Mouse (Mus musculus) midbrain, embryonic 13.5 days (tissue): ENCODE results near the gene Cog2. TPM values are rescaled to one million over a fixed set of nuclear protein-coding genes. Genes with fewer than 3 reads are reported as not detected.

Experiments
- ATAC-seq: fragments of 200-750 bp; cut with Nextera tagmentation; 2 replicates; pipeline ENCODE4 v1.8.0; 2017; ENCODE audit warnings: mild to moderate bottlenecking, moderate TSS enrichment, moderate library complexity
- H3K27ac ChIP-seq: fragments of 300-500 bp; sonication (generic); 2 replicates; pipeline ENCODE4 v1.5.1; 2015; ENCODE audit warnings: inconsistent platforms, mild to moderate bottlenecking, moderate library complexity
- H3K27me3 ChIP-seq: fragments of 300-500 bp; sonication (generic); 2 replicates; pipeline ENCODE4 v1.6.1; 2015; ENCODE audit warnings: mild to moderate bottlenecking, inconsistent platforms
- H3K36me3 ChIP-seq: fragments of 300-500 bp; sonication (generic); 2 replicates; pipeline ENCODE4 v1.6.1; 2015; ENCODE audit warnings: mild to moderate bottlenecking, inconsistent platforms
- H3K4me1 ChIP-seq: fragments of 300-500 bp; sonication (generic); replicated peaks from 2 replicates; pipeline ENCODE4 v1.6.1; 2015; ENCODE audit warnings: inconsistent platforms
- H3K4me2 ChIP-seq: fragments of 300-500 bp; sonication (generic); replicated peaks from 2 replicates; pipeline ENCODE4 v1.6.1; 2015; ENCODE audit warnings: moderate library complexity, mild to moderate bottlenecking, inconsistent platforms
- H3K4me3 ChIP-seq: fragments of 300-500 bp; sonication (generic); replicated peaks from 2 replicates; pipeline ENCODE4 v1.5.1; 2015; ENCODE audit warnings: mild to moderate bottlenecking, inconsistent platforms
- H3K9ac ChIP-seq: fragments of 300-500 bp; sonication (generic); replicated peaks from 2 replicates; pipeline ENCODE4 v1.6.1; 2015; ENCODE audit warnings: mild to moderate bottlenecking, inconsistent platforms
- H3K9me3 ChIP-seq: fragments of 300-500 bp; sonication (generic); 2 replicates; pipeline ENCODE4 v1.6.1; 2016; ENCODE audit warnings: mild to moderate bottlenecking, inconsistent platforms
- WGBS: fragments of 180-500 bp; shearing (Covaris S2); methylation state at CpG from one replicate; pipeline ENCODE4 v1.1.7; 2015; 5-methylcytosine and 5-hydroxymethylcytosine counted together
- polyA plus RNA-seq: library from polyadenylated mRNA; unstranded; fragments of >200 nt; fragmentation: Nextera tagmentation; extraction: Ambion mirVana; gene quantifications from 2 replicates; pipeline ENCODE4 v1.2.1, GENCODE M21; 2015

Gene Cog2
- polyA plus RNA-seq, 1 experiment from 2014 or later, result 38.2 TPM

- H3K27me3 ChIP-seq, result no peaks in the 10 kb centered on the region
- no peak overlapping the region for H3K4me2 ChIP-seq
- no peaks in the 10 kb centered on the region for H3K9me3 ChIP-seq
- whole genome bisulfite sequencing, result 89% methylated on average over 4 of the region's 4 CpGs
- no peak overlapping the region for H3K4me3 ChIP-seq
- no peak overlapping the region for H3K9ac ChIP-seq
- H3K4me1 ChIP-seq, result no peaks in the 10 kb centered on the region
- H3K27ac ChIP-seq, result no peak overlapping the region
- no peaks in the 10 kb centered on the region for H3K36me3 ChIP-seq
- no peak for ATAC-seq
These were observed 24.3 kb upstream of the Cog2 start for GRCm38 (mm10) chr8:124496266-124496665.

DNA sequence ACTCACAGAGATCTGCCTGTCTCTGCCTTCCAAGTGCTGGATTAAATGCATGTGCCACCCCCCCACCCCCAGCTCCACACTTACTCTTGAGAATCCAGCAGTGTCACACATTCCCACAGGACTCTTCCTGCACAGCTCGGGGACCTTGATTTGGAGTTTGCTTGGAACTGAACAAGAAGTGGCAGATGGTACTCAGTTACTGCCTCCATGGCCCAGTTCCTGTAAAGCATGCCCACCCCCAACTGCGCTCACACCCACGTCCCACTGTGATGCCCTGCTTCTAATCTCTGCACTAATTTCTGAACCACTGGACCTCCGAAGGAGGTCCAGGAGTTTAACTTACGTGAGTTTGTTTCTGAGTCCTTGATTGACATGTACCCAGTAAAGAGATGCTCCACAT is 23.7 kb upstream of the Cog2 start:
- no peak overlapping the region for H3K4me2 ChIP-seq
- H3K27ac ChIP-seq, result no peak overlapping the region
- no peaks in the 10 kb centered on the region for H3K4me1 ChIP-seq
- H3K9me3 ChIP-seq, result no peaks in the 10 kb centered on the region
- 92% methylated on average over 5 of the region's 5 CpGs for WGBS
- H3K9ac ChIP-seq, result no peak overlapping the region
- H3K27me3 ChIP-seq, result no peaks in the 10 kb centered on the region
- ATAC-seq, result no peak
- no peak overlapping the region for H3K4me3 ChIP-seq
- H3K36me3 ChIP-seq, result no peaks in the 10 kb centered on the region

DNA sequence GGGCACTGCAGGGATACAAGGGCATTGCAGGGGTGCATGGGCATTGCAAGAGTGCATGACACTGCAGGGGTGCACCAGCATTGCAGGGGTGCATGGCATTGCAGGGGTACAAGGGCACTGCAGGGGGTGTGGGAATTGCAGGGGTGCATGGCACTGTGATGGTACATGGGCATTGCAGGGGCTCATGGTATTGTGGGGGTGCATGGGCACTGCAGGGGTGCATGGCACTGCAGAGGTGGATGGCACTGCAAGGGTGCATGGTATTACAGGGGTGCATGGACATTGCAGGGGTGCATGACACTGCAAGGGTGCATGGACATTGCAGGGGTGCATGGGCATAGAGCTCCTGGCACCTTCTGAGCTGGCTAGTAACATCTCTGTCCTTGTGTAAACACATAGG is 22.2 kb upstream of the Cog2 start:
- Histone ChIP-seq H3K27me3 (no peaks in the 10 kb centered on the region), H3K27ac (no peak overlapping the region), H3K36me3 (no peaks in the 10 kb centered on the region), H3K4me2 (no peak overlapping the region), H3K4me1 (no peaks in the 10 kb centered on the region), H3K9ac (no peak overlapping the region), H3K4me3 (no peak overlapping the region), H3K9me3 (peaks cover 2% of the 10 kb centered on the region; the same call in 1 of the 2 replicates)
- no peak for ATAC-seq

- no peaks in the 10 kb centered on the region for H3K4me1 ChIP-seq
- peaks cover 5% of the 10 kb centered on the region; the same call in 1 of the 2 replicates for H3K9me3 ChIP-seq
- no peak overlapping the region for H3K4me2 ChIP-seq
- H3K27ac ChIP-seq, result no peak overlapping the region
- no peak overlapping the region for H3K4me3 ChIP-seq
- H3K27me3 ChIP-seq, result no peaks in the 10 kb centered on the region
- no peak overlapping the region for H3K9ac ChIP-seq
- WGBS, result 59% methylated on average over 7 of the region's 7 CpGs
- no peak for ATAC-seq
- H3K36me3 ChIP-seq, result no peaks in the 10 kb centered on the region
These were observed 21.2 kb upstream of the Cog2 start for GRCm38 (mm10) chr8:124499236-124499937.

DNA sequence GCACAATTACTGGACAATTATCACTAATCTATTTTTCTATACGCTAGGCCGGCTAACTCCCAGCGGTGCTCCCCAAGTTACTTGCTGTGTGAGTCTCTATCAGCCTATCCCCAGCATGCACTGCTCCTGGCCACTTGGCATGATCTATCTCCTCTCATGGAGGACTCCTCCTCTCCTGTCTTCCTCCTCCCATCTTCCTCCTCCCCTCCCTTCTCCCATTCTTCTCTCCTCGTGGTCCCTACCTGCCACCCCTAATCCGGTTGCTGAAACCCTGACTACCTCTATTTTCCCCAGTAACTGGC is 20.7 kb upstream of the Cog2 start:
- H3K9me3 ChIP-seq, result peaks cover 5% of the 10 kb centered on the region; the same call in 1 of the 2 replicates
- H3K36me3 ChIP-seq, result no peaks in the 10 kb centered on the region
- no peak overlapping the region for H3K27ac ChIP-seq
- 76% methylated on average over 5 of the region's 5 CpGs for WGBS
- H3K27me3 ChIP-seq, result no peaks in the 10 kb centered on the region
- H3K4me3 ChIP-seq, result no peak overlapping the region
- H3K4me2 ChIP-seq, result no peak overlapping the region
- no peak overlapping the region for H3K9ac ChIP-seq
- no peaks in the 10 kb centered on the region for H3K4me1 ChIP-seq
- ATAC-seq, result no peak

DNA sequence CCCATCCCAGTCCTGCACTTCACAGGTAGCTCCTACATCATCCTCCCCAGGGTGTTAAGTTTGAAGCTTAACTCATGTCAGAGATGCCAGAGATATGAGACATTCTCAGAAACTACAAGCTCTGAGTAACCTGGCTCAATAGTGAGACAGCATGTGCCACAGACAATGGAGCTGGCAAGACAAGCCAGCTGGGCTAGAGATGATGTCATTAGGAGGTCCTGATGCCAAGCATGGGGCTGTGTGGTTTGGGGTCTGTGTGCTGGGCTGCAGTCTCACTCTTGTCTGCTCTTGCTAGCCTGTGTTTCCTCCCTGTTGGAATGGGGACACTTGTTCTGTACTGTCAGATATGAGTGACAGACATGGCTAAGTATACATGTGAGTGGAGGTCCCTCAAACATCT is 14.9 kb upstream of the Cog2 start:
- Histone ChIP-seq H3K27ac (no peak overlapping the region), H3K4me1 (no peaks in the 10 kb centered on the region), H3K4me3 (no peak overlapping the region), H3K9me3 (peaks cover 5% of the 10 kb centered on the region; the same call in 1 of the 2 replicates), H3K9ac (no peak overlapping the region), H3K27me3 (no peaks in the 10 kb centered on the region), H3K36me3 (no peaks in the 10 kb centered on the region), H3K4me2 (no peak overlapping the region)
- no peak for ATAC-seq

DNA sequence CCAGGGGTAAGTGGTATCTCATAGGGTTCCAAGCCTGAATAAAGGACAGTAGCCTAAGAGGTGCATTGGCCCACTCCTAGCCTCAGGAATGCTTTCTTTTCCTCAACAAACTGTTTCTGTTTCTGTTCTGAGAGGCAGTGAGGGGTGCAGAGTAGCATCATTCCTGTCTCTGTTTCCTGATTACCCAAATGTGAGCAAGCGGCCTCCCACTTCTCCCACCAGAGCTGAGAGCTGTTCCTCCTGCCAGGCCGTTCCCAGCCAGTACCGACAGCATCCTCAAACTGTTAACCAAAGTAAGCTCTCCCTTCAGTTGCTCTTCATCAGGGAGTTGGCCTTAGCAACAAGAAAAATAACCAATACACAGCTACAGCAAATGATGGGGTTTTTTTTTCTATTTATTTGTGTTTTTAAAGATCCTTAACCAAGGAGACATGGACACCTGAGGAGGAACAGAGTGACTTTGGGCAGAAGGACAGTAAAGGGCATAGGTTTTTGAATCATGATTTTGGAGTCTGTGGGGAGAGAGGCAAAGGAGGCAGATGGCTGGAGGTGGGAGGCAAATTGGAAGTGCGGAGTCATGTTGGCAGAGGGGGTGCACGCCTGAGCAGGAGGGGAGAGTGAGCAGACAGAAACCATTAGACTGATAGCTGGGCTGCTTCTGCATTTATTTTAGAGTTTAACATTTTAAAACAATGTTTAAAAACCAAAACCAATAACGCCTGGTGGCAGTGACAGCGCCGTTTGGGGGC is 12.8 kb upstream of the Cog2 start:
- no peak overlapping the region for H3K9ac ChIP-seq
- H3K4me1 ChIP-seq, result no peaks in the 10 kb centered on the region
- 74% methylated on average over 8 of the region's 8 CpGs for WGBS
- H3K27ac ChIP-seq, result no peak overlapping the region
- no peak overlapping the region for H3K4me2 ChIP-seq
- ATAC-seq, result no peak
- no peaks in the 10 kb centered on the region for H3K36me3 ChIP-seq
- H3K4me3 ChIP-seq, result no peak overlapping the region
- H3K27me3 ChIP-seq, result no peaks in the 10 kb centered on the region
- peaks cover 5% of the 10 kb centered on the region; the same call in 1 of the 2 replicates for H3K9me3 ChIP-seq

GRCm38 (mm10) chr8:124508321-124508695 is 12.3 kb upstream of the Cog2 start:
- ATAC-seq, result no peak
- Histone ChIP-seq H3K4me3 (no peak overlapping the region), H3K27me3 (no peaks in the 10 kb centered on the region), H3K4me1 (no peaks in the 10 kb centered on the region), H3K27ac (no peak overlapping the region), H3K4me2 (no peak overlapping the region), H3K36me3 (no peaks in the 10 kb centered on the region), H3K9ac (no peak overlapping the region), H3K9me3 (peaks cover 3% of the 10 kb centered on the region; the same call in 1 of the 2 replicates)
- 75% methylated on average over 6 of the region's 6 CpGs for WGBS

DNA sequence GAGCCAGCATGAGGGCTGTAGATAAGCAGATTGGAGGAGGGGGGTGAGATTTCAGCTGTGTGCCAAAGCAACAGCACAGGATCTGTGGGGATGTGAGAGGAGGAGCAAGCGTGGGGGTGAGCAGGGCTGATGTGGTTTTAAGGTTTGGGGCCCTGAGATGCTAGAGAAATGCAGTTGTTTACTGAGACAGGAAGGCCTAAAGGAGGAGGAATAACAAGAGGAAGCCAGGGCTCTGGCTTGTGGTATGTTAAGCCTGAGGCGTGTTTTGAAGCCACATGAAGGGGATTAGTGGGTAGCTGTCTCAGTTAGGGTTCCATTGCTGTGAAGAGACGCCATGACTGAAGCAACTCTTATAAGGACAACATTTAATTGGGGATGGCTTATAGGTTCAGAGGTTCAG is 11.4 kb upstream of the Cog2 start:
- no peak for ATAC-seq
- H3K4me1 ChIP-seq, result no peaks in the 10 kb centered on the region
- no peaks in the 10 kb centered on the region for H3K36me3 ChIP-seq
- no peak overlapping the region for H3K4me2 ChIP-seq
- no peak overlapping the region for H3K4me3 ChIP-seq
- H3K9ac ChIP-seq, result no peak overlapping the region
- H3K27me3 ChIP-seq, result no peaks in the 10 kb centered on the region
- whole genome bisulfite sequencing, result 73% methylated on average over 3 of the region's 3 CpGs
- no peaks in the 10 kb centered on the region for H3K9me3 ChIP-seq
- no peak overlapping the region for H3K27ac ChIP-seq

GRCm38 (mm10) chr8:124516039-124516438 is 4.5 kb upstream of the Cog2 start:
- no peak for ATAC-seq
- 0 out of 2 replicates have a peak, but pooled peaks cover 4% of the 10 kb centered on the region for H3K4me1 ChIP-seq
- H3K9ac ChIP-seq, result no peak overlapping the region
- H3K4me2 ChIP-seq, result no peak overlapping the region
- H3K9me3 ChIP-seq, result no peaks in the 10 kb centered on the region
- peaks cover 8% of the 10 kb centered on the region; the same call in 1 of the 2 replicates for H3K27me3 ChIP-seq
- no peak overlapping the region for H3K27ac ChIP-seq
- no peaks in the 10 kb centered on the region for H3K36me3 ChIP-seq
- 80% methylated on average over 3 of the region's 3 CpGs for WGBS
- no peak overlapping the region for H3K4me3 ChIP-seq

DNA sequence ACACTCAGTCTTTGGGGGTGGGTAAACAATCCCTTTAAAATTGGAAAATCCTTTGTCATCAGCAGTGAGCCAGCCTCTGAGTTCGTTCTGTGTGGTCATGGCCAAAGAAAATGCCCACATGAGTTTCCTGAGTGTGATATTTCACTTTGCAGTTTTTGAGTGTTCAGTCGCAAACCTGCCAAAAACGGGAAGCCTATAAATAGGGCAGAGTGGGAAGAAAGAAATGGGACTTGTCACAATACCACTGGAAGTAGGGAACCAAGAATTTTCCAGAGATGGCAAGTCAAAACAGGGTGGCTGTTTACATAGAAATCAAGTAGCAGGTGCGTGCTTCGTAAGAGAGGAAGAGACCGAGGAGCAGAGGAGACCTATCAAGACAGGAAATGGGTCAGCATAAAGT is 4.0 kb upstream of the Cog2 start:
- ATAC-seq, result no peak
- 72% methylated on average over 6 of the region's 6 CpGs for WGBS

DNA sequence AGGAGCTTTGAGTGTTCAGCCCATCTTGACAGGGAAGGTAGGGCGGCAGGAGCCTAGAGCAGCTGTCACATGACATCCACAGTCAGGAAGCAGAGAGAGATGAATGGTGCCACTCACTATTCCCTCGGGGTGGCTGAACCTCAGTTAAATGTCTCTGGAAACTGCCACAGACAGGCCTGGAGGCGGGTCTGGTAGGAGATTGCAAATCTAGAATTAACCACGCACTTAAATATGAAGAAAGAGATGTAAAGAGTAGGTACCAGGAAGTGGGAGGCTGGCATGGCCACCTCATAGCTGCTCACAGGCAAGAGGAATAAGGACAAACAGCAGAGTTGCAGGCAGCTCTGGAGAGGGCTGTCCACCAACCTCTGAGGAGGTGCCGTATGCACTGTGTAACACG is 3.4 kb upstream of the Cog2 start:
- WGBS, result 70% methylated on average over 6 of the region's 6 CpGs
- Histone ChIP-seq H3K4me3 (no peak overlapping the region), H3K4me2 (no peak overlapping the region), H3K9ac (no peak overlapping the region), H3K27me3 (peaks cover 8% of the 10 kb centered on the region; the same call in 1 of the 2 replicates), H3K9me3 (no peaks in the 10 kb centered on the region), H3K27ac (no peak overlapping the region), H3K36me3 (no peaks in the 10 kb centered on the region), H3K4me1 (peaks cover 14% of the 10 kb centered on the region)
- ATAC-seq, result no peak

More for the DNA sequence above, 4.0 kb upstream of the Cog2 start:
- H3K4me2 ChIP-seq, result no peak overlapping the region
- H3K9ac ChIP-seq, result no peak overlapping the region
- H3K9me3 ChIP-seq, result no peaks in the 10 kb centered on the region
- H3K4me1 ChIP-seq, result peaks cover 8% of the 10 kb centered on the region
- no peak overlapping the region for H3K27ac ChIP-seq
- H3K27me3 ChIP-seq, result peaks cover 8% of the 10 kb centered on the region; the same call in 1 of the 2 replicates
- H3K36me3 ChIP-seq, result no peaks in the 10 kb centered on the region
- no peak overlapping the region for H3K4me3 ChIP-seq
